Mouse (Mus musculus) right cerebral cortex, adult 18-20 months (tissue): ENCODE measurements around the gene Ebi3.
"Not testable (repeated sequence)": the region's sequence is repeated elsewhere in the genome, so short reads cannot be mapped to it uniquely, and the experiment has no call there.

Experiments used
- DNase-seq: peaks from one replicate; pipeline ENCODE4 v3.0.0; 2022; ENCODE audit warnings: mixed read lengths

Ebi3 gene

GRCm38 (mm10) chr17:55952447-55953027 lies at the start of gene Ebi3:
TSS of gene Ebi3 (plus strand) at chr17:55952640.
- no peak for DNase-seq

DNA sequence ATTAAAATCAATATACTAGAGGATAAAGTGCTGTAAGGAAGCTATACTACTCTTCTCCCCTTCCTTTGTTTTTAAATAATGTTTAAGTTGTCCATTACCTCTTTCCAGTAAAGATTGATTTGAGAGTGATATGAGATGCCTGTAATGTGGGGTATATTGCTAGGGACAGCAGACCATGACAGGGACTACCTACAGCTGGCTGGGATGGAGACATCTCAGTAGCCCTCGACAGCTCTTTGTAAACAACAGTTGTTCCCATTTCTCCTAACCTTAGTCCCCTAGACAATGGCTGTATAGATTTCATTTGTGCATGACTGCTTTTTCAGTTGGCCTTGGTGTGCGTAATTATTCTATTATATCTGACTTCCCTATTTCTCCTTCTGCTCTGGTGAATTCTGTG lies 49.4 kb upstream of the Ebi3 start:
- DNase-seq, result no peak

- DNase-seq, result no peak
Measured at GRCm38 (mm10) chr17:55903687-55904086, 48.8 kb upstream of the Ebi3 start.

GRCm38 (mm10) chr17:55904131-55904530 lies 48.3 kb upstream of the Ebi3 start:
- no peak for DNase-seq

DNA sequence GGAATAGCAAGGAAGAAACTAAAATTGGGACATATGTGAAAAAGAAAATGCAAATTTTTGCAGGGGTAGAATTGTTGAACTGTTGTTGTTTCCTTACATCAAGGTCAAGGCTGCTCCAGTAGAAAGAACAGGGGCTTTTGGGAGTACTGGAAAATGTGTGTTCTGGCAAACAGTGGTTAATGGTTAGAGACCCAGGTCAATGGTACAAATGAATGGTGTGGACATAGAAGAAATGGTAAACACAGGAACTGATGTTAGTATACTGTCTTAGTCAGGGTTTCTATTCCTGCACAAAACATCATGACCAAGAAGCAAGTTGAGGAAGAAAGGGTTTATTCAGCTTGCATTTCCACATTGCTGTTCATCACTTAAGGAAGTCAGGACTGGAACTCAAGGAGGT lies 45.8 kb upstream of the Ebi3 start:
- DNase-seq, result no peak

- peak; percentile 62 for DNase-seq
Measured at GRCm38 (mm10) chr17:55931553-55932502, 20.6 kb upstream of the Ebi3 start.

GRCm38 (mm10) chr17:55932635-55933034 lies 19.8 kb upstream of the Ebi3 start:
- no peak for DNase-seq

DNA sequence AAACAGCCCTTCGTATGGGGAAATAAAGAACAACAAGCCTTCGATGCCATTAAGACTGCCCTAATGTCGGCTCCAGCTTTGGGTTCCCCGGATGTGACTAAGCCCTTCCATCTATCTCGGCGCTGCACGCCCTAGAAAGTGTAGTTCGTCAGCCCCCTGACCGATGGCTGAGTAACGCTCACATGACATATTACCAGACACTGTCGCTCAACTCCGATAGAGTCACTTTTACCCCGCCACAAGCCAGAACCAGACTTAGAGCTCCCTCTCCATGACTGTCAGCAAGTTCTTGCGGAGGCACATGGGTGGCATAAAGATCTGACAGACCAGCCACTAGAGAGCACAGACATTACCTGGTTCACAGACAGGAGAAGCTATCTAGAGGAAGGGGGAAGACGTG lies 19.2 kb upstream of the Ebi3 start:
- no peak for DNase-seq

DNA sequence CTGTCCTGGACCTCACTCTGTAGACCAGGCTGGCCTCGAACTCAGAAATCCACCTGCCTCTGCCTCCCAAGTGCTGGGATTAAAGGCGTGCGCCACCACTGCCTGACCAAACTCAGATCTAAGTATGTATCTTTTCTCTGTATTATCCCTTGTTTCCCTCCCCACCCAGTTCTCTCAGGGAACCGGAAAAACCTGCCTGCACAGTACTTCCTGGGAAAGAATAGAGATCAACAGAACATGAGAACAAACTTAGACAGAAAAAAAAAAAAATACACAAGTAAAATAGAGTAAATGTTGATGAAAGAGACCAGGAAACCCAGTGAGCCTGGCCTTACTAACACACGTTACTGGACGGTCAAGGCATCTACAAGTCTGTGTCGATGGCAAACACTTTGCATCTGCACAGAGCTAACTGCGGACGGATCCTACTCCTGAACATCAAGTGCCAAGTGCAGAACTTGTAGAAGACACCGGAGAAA lies 8.0 kb upstream of the Ebi3 start:
- DNase-seq, result not testable (repeated sequence)

DNA sequence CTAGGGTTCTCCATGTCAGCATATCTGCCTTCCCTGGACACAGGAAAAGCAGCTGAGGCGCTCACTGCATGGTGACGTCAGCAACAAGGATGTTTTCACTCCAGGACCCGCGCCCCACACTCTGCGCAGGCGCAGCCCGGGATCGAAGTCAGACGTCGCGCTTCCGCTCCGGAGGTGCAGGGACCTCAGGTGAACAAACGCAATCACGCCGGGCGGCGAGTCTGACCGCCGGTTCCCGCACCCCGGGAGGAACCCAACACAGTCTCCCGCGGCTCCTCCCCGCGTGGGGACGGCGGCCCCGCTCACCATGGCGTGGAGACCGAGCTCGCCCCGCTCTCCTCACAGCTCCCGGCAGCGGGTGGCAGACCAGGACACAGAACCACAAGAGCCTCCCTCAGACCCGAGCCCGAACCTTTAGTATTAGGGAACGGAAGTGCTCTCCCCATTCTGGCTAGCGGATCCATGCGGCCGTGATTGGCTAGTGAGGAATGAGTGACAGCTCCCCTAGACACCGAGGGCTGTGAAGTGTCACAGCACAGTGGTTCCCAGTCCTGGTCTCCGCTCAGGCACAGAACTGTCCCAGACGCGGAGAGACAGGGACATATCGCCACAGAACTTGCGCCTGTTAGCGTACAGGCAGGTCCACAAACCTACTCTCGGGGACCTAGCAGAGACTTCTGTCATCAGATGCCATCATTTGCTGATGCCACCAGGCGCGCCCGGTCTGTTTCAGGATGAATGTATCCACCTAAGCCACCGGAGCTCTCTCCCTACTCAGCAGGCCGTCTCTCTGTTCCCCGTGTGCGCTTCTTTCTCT lies 7.4 kb upstream of the Ebi3 start:
- peak; percentile 98 for DNase-seq

DNA sequence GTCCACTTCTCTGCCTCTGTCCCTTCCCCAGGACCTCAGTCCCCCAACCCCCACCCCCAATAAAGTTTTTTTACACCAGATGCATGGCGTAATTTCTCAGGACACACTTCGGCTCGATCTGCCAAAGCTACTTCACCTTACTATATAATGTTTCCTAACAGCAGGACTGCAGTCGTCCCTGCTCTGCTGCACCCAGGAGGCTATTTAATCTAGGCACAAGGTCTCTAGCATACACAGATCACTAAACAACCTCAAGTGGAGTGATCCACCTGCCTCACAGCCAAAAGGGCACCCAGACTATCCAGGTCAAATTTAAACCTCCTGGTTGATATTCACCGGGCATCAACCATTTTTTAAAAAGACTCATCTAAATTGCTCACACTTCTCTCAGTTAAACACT lies 6.7 kb upstream of the Ebi3 start:
- no peak for DNase-seq

DNA sequence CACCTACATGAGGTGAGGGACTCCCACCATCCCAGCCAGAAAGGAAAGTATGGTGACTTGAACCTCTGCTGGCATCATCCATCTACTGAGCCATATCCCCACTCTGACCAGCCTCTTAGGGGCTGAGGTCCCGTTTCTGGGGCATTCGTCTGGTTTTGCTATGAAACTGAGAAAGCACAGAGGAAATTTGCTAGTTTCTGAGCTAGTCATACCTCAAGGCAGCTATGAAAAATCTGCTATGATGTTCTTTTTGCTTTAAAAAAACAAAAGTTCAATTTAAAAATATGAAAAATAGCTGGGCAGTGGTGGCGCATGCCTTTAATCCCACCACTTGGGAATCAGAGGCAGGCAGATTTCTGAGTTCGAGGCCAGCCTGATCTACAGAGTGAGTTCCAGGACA lies 3.8 kb upstream of the Ebi3 start:
- DNase-seq, result no peak

DNA sequence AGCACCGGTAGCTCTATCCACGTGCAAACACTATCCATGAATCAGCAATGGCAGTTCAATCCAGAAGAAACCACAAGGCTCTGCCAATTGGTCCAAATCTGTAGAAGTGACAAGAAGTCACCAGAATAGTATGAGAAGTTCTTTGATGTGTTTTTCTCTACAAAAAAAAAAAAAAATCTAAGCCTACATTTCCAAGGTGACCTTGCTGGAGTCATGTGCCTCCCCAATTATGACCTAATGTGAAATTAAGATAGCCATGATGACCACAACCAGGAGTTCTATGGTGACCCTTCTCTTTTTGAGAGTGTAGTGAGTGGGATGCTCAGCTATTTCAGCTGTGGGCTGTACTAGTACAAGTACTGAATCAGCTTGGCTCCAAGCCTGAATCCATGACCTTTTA lies 3.0 kb upstream of the Ebi3 start, which contains the start of gene Zfp119b:
Gene Zfp119b (minus strand): TSS at position 101 of the 400 bp plus-strand sequence.
- no peak for DNase-seq

DNA sequence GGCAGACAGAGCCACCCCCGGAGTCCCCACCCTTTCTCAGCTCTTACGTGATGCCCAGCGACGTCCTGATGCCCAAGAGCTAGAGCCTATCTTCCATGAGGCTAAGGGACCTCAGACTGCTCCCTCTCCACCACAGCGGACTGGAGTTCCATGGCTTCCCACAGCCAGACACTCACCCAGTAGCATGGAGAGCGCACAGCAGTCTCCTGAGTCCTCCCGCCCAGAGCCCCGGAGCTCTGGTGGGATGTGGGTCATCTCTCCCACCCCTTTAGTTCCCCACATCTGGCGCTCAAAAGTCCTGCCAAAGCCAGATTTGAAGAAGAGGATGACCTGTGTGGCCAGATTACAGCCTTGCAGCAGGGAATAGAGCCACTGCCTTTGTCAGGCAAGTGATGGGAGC lies 1.8 kb upstream of the Ebi3 start:
- no peak for DNase-seq

DNA sequence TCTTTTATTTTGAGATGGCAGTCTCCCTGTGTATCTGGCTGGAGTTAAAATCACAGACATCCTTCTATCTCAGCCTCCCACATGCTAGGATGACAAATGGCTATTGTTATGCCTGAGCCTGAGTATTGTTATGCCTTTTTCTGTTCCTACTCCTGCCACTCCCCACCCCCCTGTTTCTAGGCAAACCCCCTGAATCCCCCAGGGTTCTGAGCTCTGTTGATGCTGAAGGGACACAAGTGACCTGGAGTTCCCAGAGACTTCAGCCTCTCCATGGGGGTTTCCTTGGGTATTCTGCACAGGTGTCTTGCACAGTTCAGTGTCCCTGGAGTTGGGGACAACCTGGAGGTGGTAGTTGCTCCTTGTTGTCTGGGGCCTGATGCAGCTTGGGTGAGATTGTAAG lies 399 bp upstream of the Ebi3 start:
- DNase-seq, result no peak

DNA sequence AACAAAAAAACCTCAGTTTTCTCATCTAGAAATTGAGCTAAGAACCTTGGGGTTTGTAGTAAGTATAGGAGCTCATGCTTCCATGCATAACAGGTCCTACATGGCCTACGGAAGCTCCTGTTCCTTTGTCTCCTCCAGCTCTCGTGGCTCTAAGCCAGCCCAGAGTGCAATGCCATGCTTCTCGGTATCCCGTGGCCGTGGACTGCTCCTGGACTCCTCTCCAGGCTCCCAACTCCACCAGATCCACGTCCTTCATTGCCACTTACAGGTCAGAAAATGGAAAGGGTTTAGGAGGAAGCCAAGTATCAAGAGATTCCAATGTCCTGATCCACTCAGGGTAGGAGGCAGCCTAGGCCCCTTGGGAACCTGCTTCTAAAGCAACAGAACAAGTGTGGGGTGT lies 1.3 kb downstream of the Ebi3 start:
- no peak for DNase-seq

DNA sequence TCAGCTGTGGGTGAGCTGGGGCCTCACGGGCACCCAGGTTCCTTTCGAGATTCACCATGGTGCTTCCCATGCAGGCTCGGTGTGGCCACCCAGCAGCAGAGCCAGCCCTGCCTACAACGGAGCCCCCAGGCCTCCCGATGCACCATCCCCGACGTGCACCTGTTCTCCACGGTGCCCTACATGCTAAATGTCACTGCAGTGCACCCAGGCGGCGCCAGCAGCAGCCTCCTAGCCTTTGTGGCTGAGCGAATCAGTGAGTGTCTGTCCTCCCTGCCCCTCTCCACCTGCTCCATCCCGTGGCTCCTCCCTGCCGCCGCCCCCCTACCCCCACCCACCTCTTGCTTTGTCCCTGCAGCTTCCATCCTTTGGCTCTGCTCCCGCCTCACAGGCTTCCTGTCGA lies 1.8 kb downstream of the Ebi3 start:
- no peak for DNase-seq

- DNase-seq, result peak; percentile 87
Measured at GRCm38 (mm10) chr17:55956129-55956528, 3.7 kb downstream of the Ebi3 start.

DNA sequence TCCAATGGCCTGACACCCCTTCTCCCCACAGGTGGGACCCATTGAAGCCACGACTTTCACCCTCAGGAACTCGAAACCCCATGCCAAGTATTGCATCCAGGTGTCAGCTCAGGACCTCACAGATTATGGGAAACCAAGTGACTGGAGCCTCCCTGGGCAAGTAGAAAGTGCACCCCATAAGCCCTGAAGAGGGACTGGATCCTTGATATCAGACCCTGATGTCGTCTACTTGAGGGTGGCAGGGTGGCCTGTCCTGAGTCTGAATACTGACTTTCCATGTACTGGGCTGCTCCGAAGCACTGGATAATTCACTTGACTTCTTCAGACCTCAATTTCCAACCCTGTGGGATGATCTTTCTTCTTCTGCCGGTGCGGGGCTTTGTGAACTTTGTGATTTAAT lies 4.2 kb downstream of the Ebi3 start:
- no peak for DNase-seq

- peak; percentile 63 for DNase-seq
Measured at GRCm38 (mm10) chr17:55957168-55957567, 4.7 kb downstream of the Ebi3 start.

GRCm38 (mm10) chr17:55957726-55958583 lies 5.5 kb downstream of the Ebi3 start:
- DNase-seq, result no peak

DNA sequence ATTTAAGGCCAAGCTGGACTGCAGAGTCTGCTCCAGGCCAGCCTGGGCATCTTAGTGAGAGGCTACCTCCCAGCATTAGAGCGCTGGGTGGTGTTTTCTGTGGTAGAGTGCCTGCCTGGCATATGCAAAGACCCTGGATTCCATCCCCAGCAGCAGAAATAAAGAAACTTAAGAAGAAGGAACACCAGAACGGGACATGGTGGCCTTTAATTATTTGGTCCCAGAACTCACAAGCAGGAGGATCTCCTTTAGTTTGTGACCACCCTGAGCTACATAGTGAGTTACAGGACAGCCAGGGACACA lies 6.1 kb downstream of the Ebi3 start:
- DNase-seq, result no peak
